Mouse (Mus musculus) kidney, postnatal 36 days (tissue): ENCODE results near the gene Cdcp2.
A peak's percentile ranks its signal among the peaks of the same experiment; 100 is the strongest.
"Not testable (repeated sequence)": the region's sequence is repeated elsewhere in the genome, so short reads cannot be mapped to it uniquely, and the experiment has no call there.

Experiments used
- DNase-seq, 2 experiments: peaks; one replicate each; pipeline ENCODE4 v3.0.0; 2021 to 2022; ENCODE audit warnings: mixed read lengths in 2 of 2

The Cdcp2 gene

DNA sequence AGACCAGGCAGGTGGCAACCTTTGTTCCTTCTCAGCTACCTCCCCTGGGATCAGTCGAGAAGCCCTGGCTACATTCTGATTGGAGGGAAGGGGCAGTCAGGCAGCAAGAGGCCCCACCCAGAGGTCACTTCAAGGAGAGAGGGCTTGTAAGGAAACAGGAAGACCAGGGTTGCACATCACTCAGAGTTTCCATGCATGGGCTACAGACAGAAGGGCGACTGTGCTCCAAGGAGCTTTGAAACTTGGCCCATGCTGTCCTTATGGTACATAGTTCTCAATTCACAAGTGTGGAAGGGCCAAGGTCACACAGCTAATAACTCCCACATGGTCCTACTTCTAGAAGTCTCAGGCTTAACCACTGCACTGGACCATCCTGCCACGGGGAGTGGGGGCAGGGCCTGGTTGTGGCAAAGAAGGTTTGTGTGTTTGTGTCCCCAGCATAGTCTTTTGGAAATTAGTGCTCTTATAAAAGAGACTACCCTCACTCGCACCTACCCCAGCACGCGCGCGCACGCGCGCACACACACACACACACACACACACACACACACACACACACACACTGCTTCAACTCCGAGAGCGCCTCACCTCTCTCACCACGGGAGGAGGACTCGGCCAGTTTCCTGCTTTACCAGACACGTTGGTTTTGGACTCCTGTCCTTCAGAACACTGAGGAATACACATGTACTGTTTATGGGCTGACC lies 2.1 kb upstream of the Cdcp2 start:
- DNase-seq = peak; percentile 19 to 25

DNA sequence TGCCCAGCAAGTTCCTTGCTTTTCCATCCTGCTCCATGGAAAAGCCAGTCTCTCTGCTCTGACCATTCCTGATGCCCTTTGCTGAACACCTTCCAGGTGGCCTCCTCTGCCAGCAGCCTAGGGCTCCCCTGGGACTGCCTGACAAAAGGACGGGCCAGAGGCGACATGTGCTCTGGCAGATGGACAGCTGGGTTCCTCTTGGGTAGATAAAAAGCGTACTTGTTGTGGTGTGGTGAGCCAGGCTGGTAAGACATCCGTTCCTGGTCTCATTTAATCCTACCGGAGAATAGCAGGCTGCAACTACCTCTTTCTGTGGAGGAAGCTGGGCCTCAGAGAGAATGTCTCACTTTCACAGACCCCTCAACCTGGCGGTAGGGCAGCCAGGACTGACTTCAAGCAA lies 648 bp upstream of the Cdcp2 start:
- no peak for DNase-seq

DNA sequence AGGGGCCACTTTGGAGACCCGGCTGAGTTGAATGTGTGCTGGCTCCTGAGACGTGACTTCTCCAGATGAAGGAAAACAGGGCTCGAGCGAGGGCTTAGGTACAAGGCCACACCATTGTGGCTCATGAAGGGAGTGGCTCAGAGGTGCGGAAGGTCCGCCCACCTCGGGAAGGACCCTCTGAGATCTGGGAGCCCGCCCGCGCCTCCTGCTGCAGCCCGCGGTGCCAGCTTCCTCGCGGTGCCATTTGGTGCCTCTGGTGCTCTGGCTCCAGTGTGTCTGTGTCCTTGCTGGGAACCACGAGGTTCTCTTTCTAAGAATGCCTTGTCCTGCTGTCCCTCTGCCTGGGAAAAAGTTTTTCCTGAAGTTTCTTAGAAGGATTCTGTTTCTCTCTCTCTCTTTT lies 1.2 kb downstream of the Cdcp2 start:
- no peak for DNase-seq

DNA sequence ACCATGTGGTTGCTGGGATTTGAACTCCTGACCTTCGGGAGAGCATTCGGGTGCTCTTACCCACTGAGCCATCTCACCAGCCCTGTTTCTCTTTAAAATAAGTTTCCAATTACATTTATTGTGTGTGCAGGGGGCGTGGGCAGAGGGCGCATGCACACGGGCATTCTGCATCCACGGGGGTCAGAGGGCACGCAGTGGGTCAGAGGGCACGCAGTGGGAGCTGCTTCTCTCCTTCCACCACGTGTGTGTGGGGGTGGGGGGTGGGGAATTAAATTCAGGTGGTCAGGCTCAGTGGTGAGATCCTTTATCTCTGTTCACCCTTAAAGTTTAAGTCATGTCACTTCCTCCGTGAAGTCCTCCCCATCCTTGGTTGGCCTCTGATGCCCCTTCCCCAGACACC lies 1.7 kb downstream of the Cdcp2 start:
- DNase-seq = no peak

DNA sequence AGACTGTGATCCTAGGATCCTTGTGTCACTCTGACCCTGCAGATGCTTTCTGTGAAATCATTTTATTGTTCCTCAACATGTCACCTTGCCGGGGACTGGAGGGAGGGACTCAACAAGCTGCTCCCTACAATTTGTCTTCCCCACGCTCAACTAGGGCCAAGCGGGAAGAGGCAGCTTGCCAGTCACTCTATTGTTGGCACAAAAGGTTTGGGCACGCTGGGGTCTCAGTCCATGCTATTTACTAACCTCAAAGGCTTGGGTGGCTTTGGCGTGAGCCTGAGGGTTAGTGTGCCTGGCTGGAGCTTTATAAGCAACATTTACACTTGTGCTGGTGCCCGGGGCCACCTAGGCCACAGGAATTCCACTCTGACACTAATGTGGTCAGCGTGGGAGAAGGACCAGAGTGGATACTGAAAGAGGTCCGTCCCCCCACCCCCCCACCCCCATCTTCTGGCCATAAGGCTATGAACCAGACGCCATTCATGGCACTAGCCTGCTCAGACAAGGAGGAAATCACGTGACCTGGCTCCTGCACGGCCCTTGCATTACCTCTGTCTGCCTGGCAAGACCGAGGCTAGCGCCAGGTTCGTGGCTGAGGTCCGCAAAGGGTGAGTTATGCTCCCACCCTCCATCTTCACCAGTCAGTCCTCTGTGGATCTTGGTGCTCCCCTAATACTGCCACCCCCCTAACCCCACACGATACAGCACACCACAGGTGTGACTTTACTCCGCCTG lies 2.3 kb downstream of the Cdcp2 start:
- no peak for DNase-seq

DNA sequence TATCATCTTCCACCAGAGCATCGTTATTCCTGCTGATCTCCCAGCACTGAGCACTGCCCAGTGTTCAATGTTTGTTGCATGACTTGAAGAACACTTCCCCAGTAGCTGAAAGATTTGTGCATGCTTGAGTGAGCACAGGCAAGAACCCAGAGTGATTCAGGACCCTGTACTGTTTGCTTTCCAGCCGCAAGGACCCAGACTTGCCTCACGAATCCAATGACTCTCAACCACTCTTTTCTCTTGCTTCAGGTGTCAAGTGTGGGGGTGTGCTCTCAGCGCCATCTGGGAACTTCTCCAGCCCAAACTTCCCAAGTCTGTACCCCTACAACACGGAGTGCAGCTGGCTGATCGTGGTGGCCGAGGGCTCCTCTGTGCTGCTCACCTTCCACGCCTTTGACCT lies 5.5 kb downstream of the Cdcp2 start:
- no peak for DNase-seq

DNA sequence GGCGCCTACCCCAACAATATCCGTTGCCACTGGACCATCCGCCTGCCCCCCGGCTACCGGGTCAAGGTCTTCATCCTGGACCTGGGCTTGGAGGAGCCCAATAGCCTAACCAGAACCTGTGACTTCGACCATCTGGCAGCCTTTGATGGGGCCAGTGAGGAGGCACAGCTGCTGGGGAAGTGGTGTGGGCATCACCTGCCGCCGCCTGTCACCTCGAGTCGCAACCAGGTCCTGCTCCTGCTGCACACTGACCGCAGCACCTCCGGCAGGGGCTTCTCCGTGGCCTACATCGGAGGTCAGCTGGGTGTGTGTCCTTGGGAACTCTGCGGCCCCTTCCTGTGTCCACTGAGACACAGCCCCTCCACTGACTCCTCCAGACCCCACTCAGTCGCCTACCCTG lies 10.1 kb downstream of the Cdcp2 start:
- no peak for DNase-seq

DNA sequence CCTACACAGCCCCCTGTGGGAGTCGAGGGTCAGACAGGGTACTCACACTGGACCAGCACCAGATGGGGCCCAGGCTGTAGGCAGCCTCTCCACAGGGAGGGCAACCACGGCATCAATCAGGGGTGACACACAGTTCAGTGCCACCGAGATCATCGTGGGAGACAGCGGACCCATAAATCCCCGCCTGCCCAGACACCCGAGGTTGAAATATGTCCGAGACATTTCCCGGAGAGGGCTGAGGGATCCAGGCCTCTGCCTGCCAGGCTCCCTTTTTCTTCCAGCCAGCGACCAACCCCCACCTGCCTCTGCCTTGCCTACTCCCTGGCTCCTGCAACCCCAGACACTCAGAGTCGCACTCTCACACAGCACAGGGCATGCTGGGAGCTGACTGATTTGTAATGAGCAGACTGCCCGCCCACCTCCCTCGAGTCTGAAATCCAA lies 11.6 kb downstream of the Cdcp2 start:
- peak; percentile 31 to 40 for DNase-seq

DNA sequence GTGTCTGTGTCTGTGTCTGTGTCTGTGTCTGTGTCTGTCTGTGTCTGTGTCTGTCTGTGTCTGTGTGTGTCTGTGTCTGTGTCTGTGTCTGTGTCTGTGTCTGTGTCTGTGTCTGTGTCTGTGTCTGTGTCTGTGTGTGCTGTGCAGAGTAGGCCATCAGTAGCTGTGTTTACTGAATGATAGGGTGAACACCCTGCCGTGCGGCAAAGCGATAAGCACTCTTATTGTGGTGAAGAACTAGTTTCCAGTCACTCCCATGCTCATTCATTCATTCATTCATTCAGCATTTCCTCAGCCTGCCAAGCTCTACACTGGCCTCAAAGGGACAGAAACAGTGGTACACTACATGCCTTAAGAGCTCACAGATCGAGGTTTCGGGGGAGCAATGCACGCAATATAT lies 12.5 kb downstream of the Cdcp2 start:
- not testable (repeated sequence) for DNase-seq

DNA sequence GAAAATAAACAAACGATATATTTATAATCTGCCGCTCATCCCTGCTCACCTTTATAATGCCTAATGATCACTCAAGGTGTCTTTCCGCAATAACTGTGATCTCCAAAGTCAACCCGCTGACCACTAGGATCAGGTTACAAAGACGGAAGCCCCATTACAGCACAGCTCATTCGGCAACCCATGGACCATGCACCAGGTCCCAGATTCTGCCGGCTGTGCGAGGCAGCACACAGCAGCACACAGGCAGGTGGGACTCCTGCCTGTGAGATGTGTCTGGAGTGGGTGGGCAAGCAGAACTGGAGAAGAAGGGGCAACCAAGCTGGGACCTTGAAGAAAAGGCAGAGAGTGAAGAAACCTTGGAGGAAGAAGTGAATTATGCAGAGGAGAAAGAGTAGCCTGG lies 17.6 kb downstream of the Cdcp2 start:
- DNase-seq = no peak

DNA sequence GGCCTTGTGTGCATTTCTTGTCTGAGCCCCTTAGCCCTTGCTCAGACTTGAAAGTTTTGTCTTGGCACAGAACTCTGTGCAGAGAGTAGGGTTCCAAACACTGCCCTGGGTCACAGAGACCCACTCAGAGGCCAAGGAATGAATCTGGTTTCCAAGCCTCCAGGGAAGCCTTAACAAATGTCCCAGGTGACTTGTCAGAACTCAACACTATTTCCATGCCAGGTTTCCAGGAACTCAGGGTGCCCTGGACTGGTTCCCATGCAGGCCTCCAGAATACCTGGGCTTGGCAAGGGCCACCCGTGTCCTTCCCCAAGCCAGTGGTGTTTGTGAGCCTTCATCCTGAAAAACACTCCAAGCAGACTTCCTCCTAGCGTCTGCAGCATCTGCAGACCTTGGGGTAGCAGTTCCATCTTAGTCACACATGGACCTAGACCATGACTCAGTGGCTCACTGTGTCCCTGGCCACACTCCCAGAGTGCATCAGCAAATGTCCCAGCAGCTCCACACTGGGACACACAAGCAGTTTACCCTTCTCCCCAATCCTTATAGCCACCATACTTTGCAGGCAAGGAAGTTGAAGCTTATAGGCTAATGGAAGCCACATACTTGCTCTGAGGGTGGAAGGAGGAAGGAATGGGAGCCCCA lies 21.2 kb downstream of the Cdcp2 start:
- peak; percentile 34 to 63 for DNase-seq

DNA sequence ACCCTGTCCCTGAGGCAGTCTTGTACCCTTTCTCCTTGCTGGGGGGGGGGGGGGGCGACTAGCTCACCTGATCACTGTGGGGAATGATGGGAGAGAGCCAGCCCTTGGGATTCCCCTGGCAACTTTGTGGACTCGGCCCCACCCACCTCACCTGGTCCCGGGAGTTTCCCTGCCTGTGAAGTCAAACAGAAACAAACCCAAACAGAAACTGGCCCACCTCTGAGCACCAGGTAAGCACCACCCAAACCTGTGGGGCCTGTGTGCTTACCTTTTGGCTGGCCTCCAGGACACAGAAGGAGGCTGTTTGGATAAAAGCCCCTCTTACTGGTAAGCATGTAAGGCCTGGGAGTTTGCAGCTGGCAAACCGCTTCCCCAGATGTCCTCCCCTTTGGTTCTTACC lies 22.4 kb downstream of the Cdcp2 start:
- DNase-seq = peak in 1 of 2 experiments; percentile 27

DNA sequence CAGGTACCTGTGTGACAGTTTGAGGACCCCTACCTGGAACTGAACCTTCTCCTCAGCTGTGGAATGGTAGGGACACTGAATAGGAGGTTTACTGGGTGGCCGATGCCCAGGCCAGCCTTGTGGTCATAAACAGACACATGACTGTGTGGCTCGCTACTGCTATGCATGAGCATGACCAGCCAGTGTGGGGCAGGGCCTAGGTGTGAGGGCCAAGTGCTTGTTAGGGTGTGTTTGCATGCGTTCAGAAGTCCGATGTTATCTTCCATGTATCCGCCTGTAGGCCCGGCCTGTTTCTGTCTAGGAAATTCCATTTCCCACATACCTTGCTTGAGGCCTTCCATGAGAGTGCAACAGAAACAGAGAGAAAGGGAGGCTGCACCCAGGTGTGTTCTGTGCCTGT lies 24.0 kb downstream of the Cdcp2 start:
- DNase-seq = no peak

DNA sequence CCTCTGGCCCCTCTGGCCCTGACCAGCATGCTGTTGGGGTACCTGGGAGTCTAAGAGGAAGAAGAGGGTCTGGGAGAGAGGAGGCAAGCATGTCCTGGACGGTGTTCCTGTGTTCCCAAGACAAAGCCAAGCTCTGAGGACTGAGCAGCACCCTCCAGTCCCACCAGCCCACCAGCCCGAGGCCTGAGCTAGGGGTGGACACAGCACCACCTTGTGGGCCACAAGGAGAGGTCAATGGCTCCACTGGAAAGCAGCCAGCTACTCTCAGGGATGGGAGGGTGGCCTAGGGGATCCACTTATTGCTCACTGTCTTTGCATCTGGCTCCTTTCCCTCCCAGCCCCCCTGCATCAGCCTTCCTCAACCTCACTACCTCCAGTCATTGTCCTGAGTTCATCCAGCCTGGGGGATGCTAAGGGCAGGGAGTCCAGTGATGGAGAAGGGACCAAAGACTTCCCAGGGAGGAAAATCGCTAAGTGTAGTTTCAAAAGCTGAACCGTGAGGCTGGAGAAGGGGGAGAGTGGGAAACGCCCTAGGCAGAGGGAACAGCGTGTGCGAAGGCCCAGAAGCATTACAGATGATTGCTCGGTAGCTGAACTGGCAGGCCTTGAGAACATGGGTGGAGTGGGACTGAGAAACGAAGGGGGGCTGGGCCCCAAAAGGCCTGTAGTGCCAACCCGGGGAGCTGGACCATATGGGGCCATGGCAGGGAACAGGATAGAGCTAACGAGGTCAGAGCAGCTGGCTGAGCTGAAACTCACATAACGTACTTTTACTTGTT lies 24.7 kb downstream of the Cdcp2 start:
- peak; percentile 28 to 69 for DNase-seq

DNA sequence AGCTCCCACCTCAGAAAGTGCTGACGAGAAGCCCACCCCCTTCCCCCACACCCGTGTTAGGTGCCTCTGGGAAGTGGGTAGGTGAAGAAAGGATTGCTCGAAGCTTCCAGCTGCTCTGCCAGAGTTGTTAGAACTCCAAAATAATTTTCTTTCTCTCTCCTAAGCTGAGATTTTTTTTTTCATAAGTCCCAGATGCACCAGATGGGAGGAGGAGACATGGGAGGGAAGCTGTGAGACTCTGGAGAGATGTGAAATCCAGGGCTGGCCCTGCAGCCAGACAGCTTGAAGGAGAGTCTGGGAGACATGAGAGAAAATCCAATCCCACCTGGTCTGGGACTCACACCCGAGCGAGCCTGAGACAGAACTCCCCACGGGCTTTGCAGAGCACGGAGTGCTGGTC lies 27.7 kb downstream of the Cdcp2 start:
- no peak for DNase-seq

DNA sequence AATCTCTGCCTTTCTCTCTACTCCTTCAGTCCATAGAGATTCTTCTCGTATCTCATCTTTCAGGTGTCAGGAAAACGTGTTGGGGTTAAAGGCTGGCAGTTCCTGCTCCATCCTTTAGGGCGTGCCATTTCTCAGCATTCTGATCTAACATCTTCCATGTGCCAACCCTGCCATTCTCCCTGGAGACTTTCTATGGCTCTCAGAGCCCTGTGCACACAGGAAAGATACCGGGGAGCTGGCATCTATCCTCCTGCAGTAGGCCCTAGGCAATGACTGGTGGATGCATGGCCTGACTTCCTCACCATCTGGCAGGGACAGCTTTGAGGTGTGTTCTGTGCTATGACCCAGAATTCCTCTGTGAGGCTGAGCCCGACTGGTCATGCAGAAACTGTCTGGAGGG lies 28.4 kb downstream of the Cdcp2 start:
- peak; percentile 29 to 46 for DNase-seq

DNA sequence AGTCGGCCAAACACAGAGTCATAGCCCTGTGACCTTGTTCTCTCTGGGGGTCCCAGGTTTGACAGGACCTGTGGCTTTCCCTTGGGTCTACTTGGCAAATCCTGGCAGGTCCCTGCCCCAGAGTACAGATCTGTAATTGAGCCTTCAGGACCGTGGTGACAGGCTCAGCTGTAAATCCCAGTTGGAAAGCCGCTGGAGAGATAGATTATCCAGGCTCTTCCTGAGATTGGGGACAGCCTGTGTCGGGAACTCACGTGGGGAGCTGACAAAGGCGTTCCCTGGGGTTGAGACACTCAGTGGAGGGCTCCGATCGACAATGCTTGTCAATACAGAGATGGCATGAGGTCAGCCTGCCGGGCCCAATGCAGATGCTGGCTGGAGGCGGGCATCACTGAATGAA lies 29.7 kb downstream of the Cdcp2 start:
- no peak for DNase-seq

DNA sequence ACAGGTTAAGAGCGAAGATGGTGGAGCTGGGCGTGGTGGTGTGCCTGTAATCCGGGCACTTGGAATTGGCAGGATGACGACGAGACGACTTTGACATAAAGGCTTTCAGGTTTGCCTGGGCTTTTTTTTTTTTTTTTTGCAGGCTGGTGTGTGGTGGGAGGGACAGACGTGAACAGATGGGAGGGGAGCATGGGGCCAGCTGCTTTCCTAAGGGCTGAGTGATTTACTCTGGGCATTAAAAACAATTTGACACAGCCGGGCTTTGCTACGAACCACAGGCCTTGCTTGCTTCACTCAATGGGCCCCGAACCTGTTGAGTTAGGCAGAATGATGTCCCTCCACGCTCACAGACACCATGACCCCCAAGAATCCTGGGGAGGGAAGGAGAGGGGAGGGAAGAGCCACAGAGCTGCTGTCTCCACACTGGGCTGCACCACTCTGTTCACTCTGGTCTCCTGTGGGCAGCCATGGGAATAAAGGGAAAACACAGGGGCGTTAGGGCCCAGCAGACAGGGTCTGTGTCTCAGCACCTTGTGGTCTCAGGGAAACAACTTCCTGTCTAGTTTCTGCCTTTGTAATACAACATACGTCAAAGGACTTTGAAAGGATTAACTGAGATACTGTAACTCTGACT lies 30.3 kb downstream of the Cdcp2 start:
- no peak for DNase-seq

DNA sequence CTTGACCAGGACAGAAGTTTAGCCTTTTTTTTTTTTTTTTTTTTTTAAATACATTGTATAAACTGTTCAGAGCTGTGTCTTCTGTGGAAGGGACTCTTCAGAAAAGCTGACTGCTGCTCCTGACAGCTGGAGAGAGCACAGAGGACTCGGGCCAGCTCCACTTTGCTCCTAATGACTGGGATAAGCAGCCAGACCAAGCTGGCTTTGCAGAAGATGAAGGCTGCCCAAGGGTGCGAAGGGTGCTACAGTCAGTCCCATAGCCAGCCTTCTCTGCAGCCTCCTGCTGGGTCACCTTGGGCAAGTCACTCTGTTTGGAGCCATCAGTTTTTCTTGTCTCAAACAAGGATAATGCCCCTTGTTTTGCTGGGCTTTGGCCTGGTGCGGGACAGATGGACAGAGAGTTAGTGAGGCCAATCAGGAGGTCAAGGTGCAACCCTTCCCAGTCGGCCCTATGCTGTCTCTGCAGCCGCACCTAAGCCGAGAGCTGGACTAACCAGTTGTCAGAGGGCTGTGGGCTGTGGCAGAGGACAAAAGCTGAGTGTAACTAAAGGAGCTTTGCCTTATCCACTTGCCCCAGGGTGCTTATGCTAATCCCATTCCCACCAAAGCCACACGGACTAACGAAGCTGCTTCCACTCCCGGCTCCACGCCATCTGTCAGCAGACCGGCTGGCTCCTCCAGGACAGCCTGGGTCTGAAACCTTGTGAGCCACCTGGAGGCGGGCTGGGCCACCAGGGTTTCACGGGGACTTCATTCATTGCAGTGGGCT lies 31.4 kb downstream of the Cdcp2 start:
- peak; percentile 29 to 39 for DNase-seq

DNA sequence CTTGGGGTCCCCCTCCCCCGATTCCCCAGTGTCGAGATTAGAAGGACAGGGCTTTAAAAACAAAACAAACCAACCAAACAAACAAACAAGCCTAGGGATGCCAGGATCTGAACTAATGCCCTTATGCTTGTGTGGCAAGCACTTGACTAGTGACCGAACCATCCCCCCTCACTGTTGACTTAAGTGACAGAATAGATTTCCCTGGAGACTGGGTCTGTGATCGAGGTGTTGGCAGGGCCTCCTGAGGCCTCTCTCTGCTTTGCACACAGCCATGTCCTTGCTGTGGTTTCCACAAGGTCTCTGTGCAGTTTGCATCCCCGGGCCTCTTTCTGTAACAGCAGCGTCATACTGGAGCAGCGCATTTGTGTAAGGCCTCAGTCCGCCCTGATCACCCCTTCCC lies 32.7 kb downstream of the Cdcp2 start:
- DNase-seq = no peak

DNA sequence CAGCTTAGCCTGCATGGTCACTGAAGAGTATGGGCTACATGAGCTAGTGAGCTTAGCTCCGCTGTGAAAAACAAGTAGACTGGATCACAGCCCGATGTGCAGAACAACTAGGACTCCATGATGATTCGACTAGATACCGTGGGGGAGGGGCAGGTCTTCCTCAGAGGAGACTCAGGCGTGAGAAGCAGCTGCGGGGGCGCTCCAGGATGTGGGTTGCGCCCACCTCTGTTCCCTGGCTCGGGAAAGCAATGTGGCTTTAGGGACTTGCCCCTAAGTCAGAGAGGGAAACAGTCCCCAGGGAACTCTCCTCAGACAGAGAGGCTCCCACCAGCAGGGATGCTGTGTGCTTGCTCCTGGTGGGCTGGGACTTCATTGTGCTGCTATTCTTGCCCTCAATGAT lies 33.8 kb downstream of the Cdcp2 start:
- peak in 1 of 2 experiments; percentile 22 for DNase-seq

DNA sequence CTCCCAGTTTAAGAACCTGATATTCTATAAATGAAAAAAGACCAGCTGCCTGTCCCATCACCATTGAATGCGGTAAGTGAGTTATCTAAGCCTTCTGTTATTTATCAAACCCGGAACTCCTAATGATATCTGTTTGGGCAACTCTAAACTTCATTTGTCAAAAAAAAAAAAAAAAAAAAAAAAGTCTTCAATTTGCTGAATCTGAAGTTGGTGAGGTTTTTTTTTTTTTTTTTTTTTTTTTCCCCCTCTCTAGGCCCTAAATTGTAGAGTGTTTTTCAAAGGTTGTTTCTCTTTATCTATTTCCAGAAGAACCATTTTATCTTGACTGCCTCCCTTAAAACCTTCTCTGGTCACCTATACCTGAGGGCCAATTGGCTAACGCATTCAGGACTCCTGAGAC lies 38.2 kb downstream of the Cdcp2 start:
- DNase-seq = no peak
